Mouse (Mus musculus) spleen, postnatal 10 days (tissue): ENCODE results near the gene Psma6.
"Not testable (repeated sequence)": the region's sequence is repeated elsewhere in the genome, so short reads cannot be mapped to it uniquely, and the experiment has no call there.

Experiments
- DNase-seq, 2 experiments: peaks; one replicate each; pipeline ENCODE4 v3.0.0; 2021 to 2022; ENCODE audit warnings: low spot score in 2 of 2

The Psma6 gene

DNA sequence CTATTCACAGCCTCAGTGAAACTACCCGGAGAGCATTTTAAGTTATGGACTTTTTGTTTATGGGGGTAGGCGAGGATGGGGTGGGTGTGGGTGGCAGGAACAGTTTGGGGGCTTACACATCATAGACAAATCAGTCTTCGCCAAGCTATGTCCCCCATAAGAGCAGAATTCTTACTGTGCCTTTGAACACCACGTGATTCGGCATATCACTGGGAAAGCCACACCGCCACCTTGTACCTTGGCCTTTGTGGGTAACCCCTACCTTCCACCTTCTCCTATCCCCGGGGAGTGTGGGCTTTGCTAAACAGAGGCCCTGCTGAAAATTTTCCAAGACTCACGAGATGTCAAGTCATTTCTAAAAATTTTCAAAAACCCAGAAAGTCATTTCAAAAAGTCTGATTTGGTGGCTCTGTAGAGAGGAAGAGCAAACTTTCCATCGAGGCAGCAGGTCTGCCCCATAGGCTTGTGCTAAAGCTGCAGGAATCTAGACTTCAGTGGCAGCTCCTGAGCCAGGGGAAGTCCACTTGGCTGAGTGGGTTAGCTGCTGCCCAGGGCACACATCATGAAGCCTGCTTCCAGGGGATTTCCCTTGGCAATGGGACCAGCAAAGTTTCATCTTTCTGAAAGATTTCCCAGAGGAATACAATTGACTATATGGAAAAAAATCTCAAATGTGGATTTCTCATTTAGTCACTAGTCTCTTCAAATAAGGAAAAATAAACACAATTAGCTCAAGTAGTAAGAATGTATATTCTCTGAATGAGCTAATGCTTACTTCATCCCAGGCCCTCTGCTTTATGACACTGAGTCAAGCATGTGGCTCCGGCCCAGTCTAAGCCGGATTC lies 8.9 kb downstream of the Psma6 start:
- no peak for DNase-seq

DNA sequence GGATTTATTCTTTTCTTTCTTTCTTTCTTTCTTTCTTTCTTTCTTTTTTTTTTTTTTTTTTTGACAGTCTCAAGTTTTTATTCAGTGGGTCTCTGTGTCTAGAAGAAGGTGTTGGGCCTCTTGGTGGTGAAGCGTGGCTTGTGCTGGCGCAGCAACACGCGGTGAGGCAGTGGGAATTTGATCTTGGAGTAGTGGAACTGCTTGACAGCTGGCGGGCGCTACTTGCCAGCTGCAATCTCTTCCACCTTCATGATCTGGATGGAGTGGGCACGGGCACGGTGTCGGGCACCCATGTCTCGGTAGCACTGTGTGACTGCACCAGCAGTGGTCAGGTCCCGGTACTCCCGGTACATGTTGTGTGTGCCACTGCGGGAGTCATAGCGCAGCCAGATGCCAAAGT lies 11.6 kb downstream of the Psma6 start:
- DNase-seq: not testable (repeated sequence)

DNA sequence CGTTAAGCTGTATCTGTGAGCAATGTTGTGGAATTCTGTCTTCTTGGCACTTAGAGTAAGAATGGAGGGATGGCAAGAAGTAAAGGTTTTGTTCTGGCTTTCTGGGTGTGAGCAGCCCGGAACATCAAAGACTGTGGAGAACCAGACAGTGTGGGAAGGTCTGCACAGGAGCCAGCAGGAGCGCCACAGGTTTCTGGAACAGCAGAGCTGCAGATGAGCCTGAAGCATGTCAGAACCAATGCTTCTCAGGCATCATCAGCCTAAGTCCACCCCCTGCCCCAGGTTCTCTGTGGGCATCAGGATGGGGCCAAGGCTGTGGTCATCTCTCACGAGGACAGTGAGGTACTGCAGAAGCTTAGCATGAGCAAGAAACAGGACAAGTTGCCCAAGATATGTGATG lies 12.5 kb downstream of the Psma6 start:
- no peak for DNase-seq

DNA sequence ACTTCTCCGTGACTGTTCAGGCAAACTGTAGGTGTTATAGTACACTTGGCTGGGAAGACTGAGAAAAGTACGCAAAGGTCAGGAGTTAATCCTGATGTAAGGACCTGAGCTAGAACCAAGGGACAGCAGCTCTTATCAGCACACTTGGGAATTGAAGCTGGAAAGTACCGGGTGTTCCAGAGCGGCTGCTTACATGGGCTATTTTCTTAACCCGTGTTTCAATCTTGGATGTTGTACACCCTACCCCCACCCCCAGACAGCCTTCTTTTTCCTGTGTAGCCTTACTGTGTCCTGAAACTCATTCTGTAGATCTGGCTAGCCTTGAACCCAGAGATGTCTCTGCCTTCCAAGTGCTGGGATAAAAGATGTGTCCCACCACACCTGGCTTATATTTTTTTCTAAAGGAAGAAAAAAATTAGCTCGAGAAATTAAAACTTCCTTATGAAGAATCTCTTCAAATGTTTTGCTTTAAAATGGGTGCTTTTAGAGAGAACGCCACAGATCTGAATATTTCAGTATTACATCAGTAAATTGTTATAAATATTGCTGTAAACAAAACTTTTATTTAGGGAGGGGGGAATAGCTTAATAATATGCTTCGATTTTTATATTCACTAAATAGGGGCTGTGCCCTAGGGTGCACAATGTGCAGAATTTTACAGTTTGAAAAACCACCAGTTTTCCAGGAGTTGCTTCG lies 13.7 kb downstream of the Psma6 start:
- no peak for DNase-seq

- peak; percentile 80 to 93 for DNase-seq
These were observed 14.5 kb downstream of the Psma6 start for GRCm38 (mm10) chr12:55398240-55399127.

DNA sequence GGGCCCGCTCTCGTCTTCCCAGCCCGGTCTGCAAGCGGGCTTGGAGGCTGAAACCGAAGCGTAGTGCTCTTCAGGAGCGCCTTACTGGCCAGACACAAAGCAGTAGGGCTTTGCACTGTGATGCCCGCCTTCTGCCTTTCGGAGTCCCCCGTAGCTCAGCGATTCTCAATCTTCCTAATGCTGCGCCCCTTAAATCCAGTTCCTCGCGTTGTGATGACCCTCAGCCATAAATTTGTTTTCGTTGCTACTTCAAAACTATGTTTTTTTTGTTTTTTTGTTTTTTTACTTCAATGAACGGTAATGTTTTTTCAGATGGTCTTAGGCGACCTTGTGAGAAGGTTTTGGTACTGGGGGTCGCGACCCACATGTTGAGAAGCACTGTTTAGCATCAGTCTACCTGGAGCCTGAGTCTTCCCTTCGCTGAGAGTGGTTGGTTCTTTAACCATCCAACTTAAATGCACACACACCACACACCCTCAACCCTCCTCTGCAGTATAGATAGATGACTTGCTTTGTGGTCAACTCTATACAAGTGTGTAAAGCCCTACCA lies 15.2 kb downstream of the Psma6 start:
- no peak for DNase-seq

- DNase-seq: no peak
These were observed 23.9 kb downstream of the Psma6 start for GRCm38 (mm10) chr12:55407888-55408287.

- DNase-seq: no peak
These were observed 31.2 kb downstream of the Psma6 start for GRCm38 (mm10) chr12:55415255-55415654.

GRCm38 (mm10) chr12:55415762-55416161 lies 31.7 kb downstream of the Psma6 start:
- DNase-seq: no peak

- DNase-seq: no peak
These were observed 36.2 kb downstream of the Psma6 start for GRCm38 (mm10) chr12:55420220-55420619.

DNA sequence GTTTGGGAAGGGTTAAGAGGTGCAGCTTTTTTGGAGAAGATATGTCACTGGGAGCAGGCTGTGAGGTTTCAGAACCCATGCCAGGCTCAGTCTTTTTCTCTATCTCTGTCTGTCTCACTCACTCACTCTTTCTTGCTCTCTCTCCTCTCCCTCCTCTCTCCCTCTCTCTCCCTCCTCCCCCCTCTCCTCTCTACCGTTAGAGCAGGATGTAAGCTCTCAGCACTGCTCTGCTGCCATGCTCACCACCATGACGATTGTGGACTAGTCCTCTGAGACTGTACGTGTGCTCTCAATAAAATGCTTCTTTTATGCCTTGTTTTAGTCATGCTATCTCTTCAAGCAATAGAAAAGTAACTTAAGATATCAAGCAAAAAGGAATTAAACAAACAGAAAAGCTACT lies 38.0 kb downstream of the Psma6 start:
- DNase-seq: no peak

GRCm38 (mm10) chr12:55426300-55426699 lies 42.3 kb downstream of the Psma6 start:
- no peak for DNase-seq

DNA sequence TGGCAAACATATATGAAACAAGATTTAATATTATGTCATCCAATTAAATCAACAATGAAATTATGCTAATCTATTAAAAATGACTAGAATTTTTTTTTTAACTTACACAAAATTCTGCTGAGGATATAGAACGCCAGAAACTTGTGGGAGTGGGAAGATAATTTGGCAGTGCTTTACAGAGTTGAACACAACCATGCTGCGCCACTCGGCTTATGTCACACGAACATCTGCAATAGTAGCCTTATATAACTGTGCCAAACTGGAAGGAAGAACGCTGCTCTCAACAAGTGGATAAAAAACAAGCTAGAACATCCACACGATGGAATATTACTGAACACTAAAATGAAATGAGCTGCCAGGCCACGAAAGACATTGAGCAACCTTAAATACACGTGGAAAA lies 45.2 kb downstream of the Psma6 start:
- no peak for DNase-seq

DNA sequence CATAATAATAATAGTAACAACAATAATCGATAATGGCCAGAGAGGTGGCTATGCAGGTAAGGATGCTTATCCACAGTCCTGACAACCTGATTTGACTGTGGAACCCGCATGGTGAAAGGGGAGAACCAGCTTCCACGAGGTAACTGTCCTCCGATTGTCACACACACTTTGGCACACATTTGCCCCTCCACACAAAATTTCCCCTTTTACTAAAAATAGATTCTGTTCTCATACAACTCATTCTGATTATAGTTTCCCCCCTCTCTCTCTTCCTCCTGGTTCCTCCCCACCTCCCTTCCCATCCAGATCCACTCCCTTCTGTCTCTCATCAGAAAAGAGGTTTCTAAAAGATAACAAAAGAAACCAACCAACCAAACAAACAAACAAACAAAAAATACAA lies 45.9 kb downstream of the Psma6 start:
- DNase-seq: no peak

DNA sequence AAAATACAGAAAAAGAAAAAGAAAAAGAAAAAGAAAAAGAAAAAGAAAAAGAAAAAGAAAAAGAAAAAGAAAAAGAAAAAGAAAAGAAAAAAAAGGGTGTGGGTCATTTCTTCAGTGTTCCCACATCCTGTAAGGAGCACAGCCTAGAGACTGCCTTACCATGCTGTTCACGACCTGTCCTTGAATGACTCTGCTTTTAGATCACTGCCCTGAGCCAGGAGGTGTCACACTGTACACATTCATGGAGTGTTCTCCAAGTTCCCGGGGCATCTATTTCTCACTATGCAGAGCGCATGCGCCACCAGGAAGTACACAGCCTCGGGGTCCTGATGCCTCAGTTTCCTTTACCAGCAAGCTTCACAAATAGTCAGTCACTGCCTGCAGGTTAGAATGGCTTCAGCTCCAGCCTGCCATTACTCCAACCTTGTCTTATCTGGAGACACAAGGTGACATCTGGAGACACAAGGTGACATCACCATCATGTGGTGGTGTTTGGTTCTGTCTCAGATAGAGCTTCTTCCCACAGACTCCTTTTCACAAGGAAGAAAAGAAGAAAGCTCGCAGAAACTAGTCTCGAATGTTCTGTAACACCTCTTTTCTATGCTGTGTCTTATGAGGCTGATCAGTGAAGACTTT lies 48.4 kb downstream of the Psma6 start:
- DNase-seq: no peak

- DNase-seq: no peak
These were observed 48.9 kb downstream of the Psma6 start for GRCm38 (mm10) chr12:55432920-55433284.

- DNase-seq: no peak
These were observed 49.9 kb downstream of the Psma6 start for GRCm38 (mm10) chr12:55433802-55434435.

- no peak for DNase-seq
These were observed 51.1 kb downstream of the Psma6 start for GRCm38 (mm10) chr12:55435080-55435479.

GRCm38 (mm10) chr12:55437122-55437826 lies 53.3 kb downstream of the Psma6 start:
- no peak for DNase-seq

- DNase-seq: no peak
These were observed 54.0 kb downstream of the Psma6 start for GRCm38 (mm10) chr12:55438058-55438457.
